Mouse (Mus musculus) hindbrain, postnatal 0 days (tissue): ENCODE measurements around the gene Pard3. TPM values are rescaled to one million over a fixed set of nuclear protein-coding genes. Genes with fewer than 3 reads are reported as not detected.

Experiments used
- ATAC-seq: fragments of 200-750 bp; cut with Nextera tagmentation; 2 replicates; pipeline ENCODE4 v1.8.0; 2017; ENCODE audit warnings: mild to moderate bottlenecking, moderate TSS enrichment, moderate library complexity
- DNase-seq: peaks from one replicate; pipeline ENCODE4 v3.0.0-alpha.2; 2015; ENCODE audit warnings: low spot score
- H3K27ac ChIP-seq: fragments of 300-500 bp; sonication (generic); 2 replicates; pipeline ENCODE4 v1.5.1; 2014; ENCODE audit warnings: mild to moderate bottlenecking
- H3K27me3 ChIP-seq: fragments of 300-500 bp; sonication (generic); 2 replicates; pipeline ENCODE4 v1.6.1; 2014; ENCODE audit warnings: low read length, mixed read lengths; ENCODE audit not compliant: insufficient read depth
- H3K36me3 ChIP-seq: fragments of 300-500 bp; sonication (generic); 2 replicates; pipeline ENCODE4 v1.6.1; 2014; ENCODE audit warnings: low read length, mixed read lengths; ENCODE audit not compliant: insufficient read depth
- H3K4me1 ChIP-seq: fragments of 300-500 bp; sonication (generic); 2 replicates; pipeline ENCODE4 v1.6.1; 2014; ENCODE audit warnings: antibody characterized with exemption, low read length, mixed read lengths; ENCODE audit not compliant: insufficient read depth
- H3K4me2 ChIP-seq: fragments of 300-500 bp; sonication (generic); 2 replicates; pipeline ENCODE4 v1.6.1; 2014; ENCODE audit warnings: low read depth, mild to moderate bottlenecking, low read length, moderate library complexity, mixed read lengths
- H3K4me3 ChIP-seq: fragments of 300-500 bp; sonication (generic); 2 replicates; pipeline ENCODE4 v1.5.1; 2014; ENCODE audit warnings: low read length
- H3K9ac ChIP-seq: fragments of 300-500 bp; sonication (generic); replicated peaks from 2 replicates; pipeline ENCODE4 v1.6.1; 2014; ENCODE audit warnings: mild to moderate bottlenecking, low read length, moderate library complexity, mixed read lengths
- H3K9me3 ChIP-seq: fragments of 300-500 bp; sonication (generic); 2 replicates; pipeline ENCODE4 v1.6.1; 2016; ENCODE audit warnings: low read length, mixed read lengths
- CTCF ChIP-seq: IDR thresholded peaks from 2 replicates; pipeline ENCODE4 v1.5.1; 2016; ENCODE audit warnings: antibody characterized with exemption, control low read depth, low read depth
- WGBS: fragments of 180-500 bp; shearing (Covaris S2); extraction: QIAGEN DNeasy Blood & Tissue Kit; methylation state at CpG from one replicate; pipeline ENCODE4 v1.1.7; 2014; 5-methylcytosine and 5-hydroxymethylcytosine counted together
- polyA plus RNA-seq: library from polyadenylated mRNA; unstranded; fragments of >200 nt; fragmentation: Nextera tagmentation; extraction: Ambion mirVana; gene quantifications from 2 replicates; pipeline ENCODE4 v1.2.1, GENCODE M21; 2015
- total RNA-seq: library from RNA; depleted of rRNA; stranded (reverse); fragments of >200 nt; gene quantifications from 2 replicates; pipeline ENCODE4 v1.2.3, GENCODE M21; 2014

The Pard3 gene
- total and polyA plus RNA-seq, 2 experiments from 2014 or later, result 11.9 to 29.3 TPM

- ATAC-seq (no peak), DNase-seq (no peak)
- WGBS, result 58% methylated on average over 4 of the region's 4 CpGs
- Histone ChIP-seq H3K27me3 (no peaks in the 10 kb centered on the region), H3K4me3 (no peak overlapping the region), H3K9me3 (no peaks in the 10 kb centered on the region), H3K4me1 (0 out of 2 replicates have a peak, but pooled peaks cover 7% of the 10 kb centered on the region), H3K9ac (no peak overlapping the region), H3K4me2 (no peak overlapping the region), H3K36me3 (no peaks in the 10 kb centered on the region), H3K27ac (no peak overlapping the region)
- TF ChIP-seq CTCF, result no peak
Measured at GRCm38 (mm10) chr8:127144562-127144961, 80.9 kb downstream of the Pard3 start.

- Histone ChIP-seq H3K4me3 (no peak overlapping the region), H3K27me3 (no peaks in the 10 kb centered on the region), H3K4me1 (0 out of 2 replicates have a peak, but pooled peaks cover 7% of the 10 kb centered on the region), H3K9ac (no peak overlapping the region), H3K36me3 (no peaks in the 10 kb centered on the region), H3K9me3 (no peaks in the 10 kb centered on the region), H3K4me2 (no peak overlapping the region), H3K27ac (no peak overlapping the region)
- WGBS, result 54% methylated on average over 4 of the region's 4 CpGs
- ATAC-seq, result 0 out of 2 replicates have a peak, but pooled peaks have one; percentile 27
- TF ChIP-seq CTCF, result peak; percentile 35
- no peak for DNase-seq
Measured at GRCm38 (mm10) chr8:127145135-127145534, 81.4 kb downstream of the Pard3 start.

GRCm38 (mm10) chr8:127146055-127146454 lies 82.4 kb downstream of the Pard3 start:
- no peaks in the 10 kb centered on the region for H3K9me3 ChIP-seq
- H3K36me3 ChIP-seq, result no peaks in the 10 kb centered on the region
- TF ChIP-seq CTCF, result no peak
- H3K4me2 ChIP-seq, result no peak overlapping the region
- H3K4me1 ChIP-seq, result 0 out of 2 replicates have a peak, but pooled peaks cover 7% of the 10 kb centered on the region
- H3K27ac ChIP-seq, result no peak overlapping the region
- H3K9ac ChIP-seq, result no peak overlapping the region
- no peak overlapping the region for H3K4me3 ChIP-seq
- 72% methylated on average over 4 of the region's 4 CpGs for WGBS
- ATAC-seq, result no peak
- H3K27me3 ChIP-seq, result no peaks in the 10 kb centered on the region
- DNase-seq, result no peak

- no peak overlapping the region for H3K4me2 ChIP-seq
- ATAC-seq (no peak), DNase-seq (peak; percentile 33)
- H3K36me3 ChIP-seq, result no peaks in the 10 kb centered on the region
- 0 out of 2 replicates have a peak, but pooled peaks cover 7% of the 10 kb centered on the region for H3K4me1 ChIP-seq
- no peak for TF ChIP-seq CTCF
- H3K9ac ChIP-seq, result no peak overlapping the region
- WGBS, result 42% methylated on average over 7 of the region's 7 CpGs
- no peak overlapping the region for H3K4me3 ChIP-seq
- H3K27me3 ChIP-seq, result no peaks in the 10 kb centered on the region
- H3K9me3 ChIP-seq, result no peaks in the 10 kb centered on the region
- H3K27ac ChIP-seq, result no peak overlapping the region
Measured at GRCm38 (mm10) chr8:127148821-127149220, 85.1 kb downstream of the Pard3 start.

GRCm38 (mm10) chr8:127150645-127151044 lies 87.0 kb downstream of the Pard3 start:
- Histone ChIP-seq H3K4me1 (0 out of 2 replicates have a peak, but pooled peaks cover 7% of the 10 kb centered on the region), H3K9ac (no peak overlapping the region), H3K4me3 (no peak overlapping the region), H3K27ac (no peak overlapping the region), H3K9me3 (no peaks in the 10 kb centered on the region), H3K27me3 (no peaks in the 10 kb centered on the region), H3K36me3 (no peaks in the 10 kb centered on the region), H3K4me2 (no peak overlapping the region)
- no peak for TF ChIP-seq CTCF
- 76% methylated on average over 4 of the region's 4 CpGs for WGBS
- no peak for ATAC-seq
- DNase-seq, result no peak

- TF ChIP-seq CTCF, result no peak
- DNase-seq, result no peak
- no peaks in the 10 kb centered on the region for H3K27me3 ChIP-seq
- no peak overlapping the region for H3K27ac ChIP-seq
- WGBS, result 60% methylated on average over 3 of the region's 3 CpGs
- no peak overlapping the region for H3K4me2 ChIP-seq
- H3K4me3 ChIP-seq, result no peak overlapping the region
- 0 out of 2 replicates have a peak, but pooled peaks cover 7% of the 10 kb centered on the region for H3K4me1 ChIP-seq
- H3K9me3 ChIP-seq, result no peaks in the 10 kb centered on the region
- ATAC-seq, result no peak
- no peak overlapping the region for H3K9ac ChIP-seq
- H3K36me3 ChIP-seq, result no peaks in the 10 kb centered on the region
Measured at GRCm38 (mm10) chr8:127151706-127152105, 88.0 kb downstream of the Pard3 start.

- H3K9ac ChIP-seq, result no peak overlapping the region
- H3K27ac ChIP-seq, result no peak overlapping the region
- no peaks in the 10 kb centered on the region for H3K36me3 ChIP-seq
- no peak for TF ChIP-seq CTCF
- no peak for ATAC-seq
- no peaks in the 10 kb centered on the region for H3K27me3 ChIP-seq
- no peak overlapping the region for H3K4me2 ChIP-seq
- WGBS, result 62% methylated on average over 8 of the region's 8 CpGs
- no peaks in the 10 kb centered on the region for H3K9me3 ChIP-seq
- no peaks in the 10 kb centered on the region for H3K4me1 ChIP-seq
- no peak for DNase-seq
- no peak overlapping the region for H3K4me3 ChIP-seq
Measured at GRCm38 (mm10) chr8:127157087-127157486, 93.4 kb downstream of the Pard3 start.
